Comparison of ENCODE assay signal across 8 mouse cellular contexts in genomic region chr2:172939639-172940002, GRCm38 (mm10). TPM values are rescaled to one million over a fixed set of nuclear protein-coding genes. Genes with fewer than 3 reads are reported as not detected.
A peak's percentile ranks its signal among the peaks of the same experiment; 100 is the strongest.
DNase-seq lines count a peak whose midpoint lies in the region; ATAC-seq and TF ChIP-seq lines count a peak whose summit lies in the region.

No protein-coding gene starts in this region.

- peak; percentile 11; the same call in 1 of the 2 replicates for ATAC-seq in kidney, embryonic 16.5 days (ENCODE audit: low FRiP score, low TSS enrichment)
- no peak for ATAC-seq in embryonic facial prominence, embryonic 14.5 days (ENCODE audit: low read depth)
- ATAC-seq in hindbrain, postnatal 0 days, result no peak
- ATAC-seq in midbrain, embryonic 15.5 days (replicated peaks), result no peak
- no peak for ATAC-seq in cerebellum, adult (ENCODE audit: insufficient number of reproducible peaks, low FRiP score, low TSS enrichment)

- peak overlapping the region; percentile 83 for H3K9ac ChIP-seq in kidney, embryonic 16.5 days (replicated peaks; ENCODE audit: low read length)
- peak overlapping the region; percentile 67 for H3K9ac ChIP-seq in embryonic facial prominence, embryonic 14.5 days (ENCODE audit: low read depth, low read length)
- H3K9ac ChIP-seq in hindbrain, postnatal 0 days (replicated peaks; ENCODE audit: low read length), result peak overlapping the region; percentile 43
- H3K9ac ChIP-seq in midbrain, embryonic 15.5 days, result peak overlapping the region; percentile 26

- H3K4me1 ChIP-seq in kidney, embryonic 16.5 days (ENCODE audit: insufficient read depth, low read length), result peaks cover 71% of the 10 kb centered on the region
- H3K4me1 ChIP-seq in embryonic facial prominence, embryonic 14.5 days (ENCODE audit: control insufficient read depth, insufficient read depth, low read length), result peaks cover 44% of the 10 kb centered on the region
- no peaks in the 10 kb centered on the region for H3K4me1 ChIP-seq in hindbrain, postnatal 0 days (ENCODE audit: insufficient read depth, low read length)
- peaks cover 45% of the 10 kb centered on the region for H3K4me1 ChIP-seq in midbrain, embryonic 15.5 days

- peaks cover 6% of the 10 kb centered on the region; the same call in 1 of the 2 replicates for H3K27me3 ChIP-seq in kidney, embryonic 16.5 days (ENCODE audit: insufficient read depth, low read length)
- H3K27me3 ChIP-seq in embryonic facial prominence, embryonic 14.5 days (replicated peaks; ENCODE audit: control insufficient read depth, insufficient read depth, low read length), result peaks cover 16% of the 10 kb centered on the region; the same call in 1 of the 2 replicates
- H3K27me3 ChIP-seq in hindbrain, postnatal 0 days (ENCODE audit: insufficient read depth, low read length), result peaks cover 55% of the 10 kb centered on the region
- H3K27me3 ChIP-seq in midbrain, embryonic 15.5 days (replicated peaks), result peaks cover 91% of the 10 kb centered on the region

- H3K4me2 ChIP-seq in kidney, embryonic 16.5 days (replicated peaks; ENCODE audit: low read depth, low read length), result peak overlapping the region; percentile 71
- H3K4me2 ChIP-seq in embryonic facial prominence, embryonic 14.5 days (ENCODE audit: low read depth, low read length), result peak overlapping the region; percentile 99
- peak overlapping the region; percentile 85 for H3K4me2 ChIP-seq in hindbrain, postnatal 0 days (ENCODE audit: low read depth, low read length)
- H3K4me2 ChIP-seq in midbrain, embryonic 15.5 days, result peak overlapping the region; percentile 81

- H3K27ac ChIP-seq in kidney, embryonic 16.5 days (ENCODE audit: low read length), result peak overlapping the region; percentile 95
- H3K27ac ChIP-seq in embryonic facial prominence, embryonic 14.5 days (replicated peaks; ENCODE audit: low read depth, low read length), result peak overlapping the region; percentile 86
- peak overlapping the region; percentile 67; the same call in 1 of the 2 replicates for H3K27ac ChIP-seq in hindbrain, postnatal 0 days
- no peak overlapping the region for H3K27ac ChIP-seq in midbrain, embryonic 15.5 days

- 1% methylated on average over 26 of the region's 26 CpGs for WGBS in kidney, embryonic 16.5 days
- WGBS in embryonic facial prominence, embryonic 14.5 days, result 0% methylated on average over 17 of the region's 26 CpGs
- WGBS in hindbrain, postnatal 0 days, result 0% methylated on average over 26 of the region's 26 CpGs
- under 1% methylated on average over 26 of the region's 26 CpGs for WGBS in midbrain, embryonic 15.5 days

- DNase-seq in kidney, postnatal 10 days, result no peak
- DNase-seq in embryonic facial prominence, embryonic 14.5 days (ENCODE audit: low spot score), result no peak
- DNase-seq in hindbrain, postnatal 0 days (ENCODE audit: low spot score), result no peak
- DNase-seq in right cerebral cortex, adult 18-20 months, result no peak
- DNase-seq in urinary bladder, adult 18-20 months (ENCODE audit: low spot score in 2 of 2), result no peak

- no peaks in the 10 kb centered on the region for H3K9me3 ChIP-seq in kidney, embryonic 16.5 days (ENCODE audit: low read length)
- H3K9me3 ChIP-seq in embryonic facial prominence, embryonic 14.5 days (ENCODE audit: control insufficient read depth, low read length), result no peaks in the 10 kb centered on the region
- no peaks in the 10 kb centered on the region for H3K9me3 ChIP-seq in hindbrain, postnatal 0 days (ENCODE audit: low read length)
- no peaks in the 10 kb centered on the region for H3K9me3 ChIP-seq in midbrain, embryonic 15.5 days

- H3K36me3 ChIP-seq in kidney, embryonic 16.5 days (ENCODE audit: insufficient read depth, low read length), result no peaks in the 10 kb centered on the region
- H3K36me3 ChIP-seq in embryonic facial prominence, embryonic 14.5 days (ENCODE audit: control insufficient read depth, insufficient read depth, low read length), result no peaks in the 10 kb centered on the region
- H3K36me3 ChIP-seq in hindbrain, postnatal 0 days (ENCODE audit: insufficient read depth, low read length), result no peaks in the 10 kb centered on the region
- no peaks in the 10 kb centered on the region for H3K36me3 ChIP-seq in midbrain, embryonic 15.5 days (replicated peaks)

- no peak for TF ChIP-seq CTCF in hindbrain, postnatal 0 days (IDR thresholded peaks at IDR 0.05; ENCODE audit: low read depth)

- peak overlapping the region; percentile 74 for H3K4me3 ChIP-seq in kidney, embryonic 16.5 days (ENCODE audit: low read length)
- H3K4me3 ChIP-seq in embryonic facial prominence, embryonic 14.5 days (ENCODE audit: low read depth, low read length), result peak overlapping the region; percentile 67
- H3K4me3 ChIP-seq in hindbrain, postnatal 0 days (ENCODE audit: low read length), result peak overlapping the region; percentile 49
- H3K4me3 ChIP-seq in midbrain, embryonic 15.5 days, result peak overlapping the region; percentile 41

RNA-seq across cellular contexts. Expression of gene Bmp7, which starts 0.5 kb away (rescaled TPM):
- polyA plus RNA-seq in kidney, embryonic 16.5 days (2015; fragmentation: Nextera tagmentation; extraction: Ambion mirVana), result 39.8 and 49.7 TPM in 2 replicates
- 25.6 and 26.6 TPM in 2 replicates for polyA plus RNA-seq in embryonic facial prominence, embryonic 14.5 days (2014; fragmentation: Nextera tagmentation; extraction: Ambion mirVana)
- 24.1 and 25.1 TPM in 2 replicates for total RNA-seq in hindbrain, postnatal 0 days (2014; rRNA removed)
- 12.8 and 15.6 TPM in 2 replicates for polyA plus RNA-seq in hindbrain, postnatal 0 days (2015; fragmentation: Nextera tagmentation; extraction: Ambion mirVana)
- 14.3 and 17.2 TPM in 2 replicates for polyA plus RNA-seq in midbrain, embryonic 15.5 days (2015; fragmentation: Nextera tagmentation; extraction: Ambion mirVana)

RNA-seq across cellular contexts. Expression of gene Spo11, which starts 37.9 kb away (rescaled TPM):
- 0.05 and 0.23 TPM in 2 replicates for polyA plus RNA-seq in kidney, embryonic 16.5 days (2015; fragmentation: Nextera tagmentation; extraction: Ambion mirVana)
- polyA plus RNA-seq in embryonic facial prominence, embryonic 14.5 days (2014; fragmentation: Nextera tagmentation; extraction: Ambion mirVana), result 1.8 and 3.1 TPM in 2 replicates
- 0.07 and 1.0 TPM in 2 replicates for total RNA-seq in hindbrain, postnatal 0 days (2014; rRNA removed)
- polyA plus RNA-seq in hindbrain, postnatal 0 days (2015; fragmentation: Nextera tagmentation; extraction: Ambion mirVana), result 0.86 and 0.96 TPM in 2 replicates
- 1.4 TPM in 2 replicates for polyA plus RNA-seq in midbrain, embryonic 15.5 days (2015; fragmentation: Nextera tagmentation; extraction: Ambion mirVana)

Comparison
In these comparisons a context has a peak if more than half of its experiments do, and no peak if none do; other contexts are left out.
1. H3K9ac ChIP-seq: peak in every context shown above with its lines; median percentile 83 in kidney, embryonic 16.5 days; 67 in embryonic facial prominence, embryonic 14.5 days; 43 in hindbrain, postnatal 0 days; 26 in midbrain, embryonic 15.5 days.